Mouse (Mus musculus): Measurements from ENCODE around the gene Dedd2. TPM values are rescaled to one million over a fixed set of nuclear protein-coding genes. Genes with fewer than 3 reads are reported as not detected.

Dedd2 gene
- polyA plus RNA-seq, 1 experiment from 2014 or later = 5.7 TPM

GRCm38 (mm10) chr7:25151916-25152556, 68.4 kb downstream of the Dedd2 start:
- WGBS = 46% methylated on average over 10 of the region's 10 CpGs
- Histone ChIP-seq H3K4me3 (ENCODE audit: control insufficient read depth in 1 of 2, insufficient read depth in 1 of 2, low read depth in 1 of 2, low read length in 2 of 2) (no peak overlapping the region), H3K9ac (ENCODE audit: low read length) (no peak overlapping the region), H3K27ac (replicated peaks in 1 of 2; ENCODE audit: control insufficient read depth in 1 of 2, insufficient read depth in 1 of 2, low read depth in 2 of 2, low read length in 2 of 2) (no peak overlapping the region), H3K4me2 (ENCODE audit: low read length) (no peak overlapping the region), H3K36me3 (ENCODE audit: control insufficient read depth, insufficient read depth, low read length) (no peaks in the 10 kb centered on the region), H3K9me3 (ENCODE audit: control insufficient read depth, low read length) (no peaks in the 10 kb centered on the region), H3K4me1 (ENCODE audit: control insufficient read depth in 2 of 2, insufficient read depth in 2 of 2, low read length in 2 of 2) (peaks cover 0 to 4% of the 10 kb centered on the region in 2 experiments; a peak in 1 of 4 replicates), H3K27me3 (ENCODE audit: control insufficient read depth, insufficient read depth, low read length) (peaks cover 87% of the 10 kb centered on the region)
- no peak for ATAC-seq (ENCODE audit: insufficient number of reproducible peaks, insufficient read depth, low FRiP score, low read depth)

- no peak for ATAC-seq (ENCODE audit: insufficient number of reproducible peaks, insufficient read depth, low FRiP score, low read depth)
- H3K27ac ChIP-seq (replicated peaks in 1 of 2; ENCODE audit: control insufficient read depth in 1 of 2, insufficient read depth in 1 of 2, low read depth in 2 of 2, low read length in 2 of 2) = no peak overlapping the region
- H3K9ac ChIP-seq (ENCODE audit: low read length) = no peak overlapping the region
- H3K27me3 ChIP-seq (ENCODE audit: control insufficient read depth, insufficient read depth, low read length) = peaks cover 77% of the 10 kb centered on the region
- no peaks in the 10 kb centered on the region for H3K36me3 ChIP-seq (ENCODE audit: control insufficient read depth, insufficient read depth, low read length)
- 4% methylated on average over 7 of the region's 7 CpGs for WGBS
- H3K4me1 ChIP-seq (ENCODE audit: control insufficient read depth in 2 of 2, insufficient read depth in 2 of 2, low read length in 2 of 2) = peaks cover 0 to 2% of the 10 kb centered on the region in 2 experiments; a peak in 1 of 4 replicates
- no peak overlapping the region for H3K4me2 ChIP-seq (ENCODE audit: low read length)
- H3K9me3 ChIP-seq (ENCODE audit: control insufficient read depth, low read length) = no peaks in the 10 kb centered on the region
- H3K4me3 ChIP-seq (ENCODE audit: control insufficient read depth in 1 of 2, insufficient read depth in 1 of 2, low read depth in 1 of 2, low read length in 2 of 2) = no peak overlapping the region
Measured at GRCm38 (mm10) chr7:25151009-25151408, 69.4 kb downstream of the Dedd2 start.

- no peak overlapping the region for H3K9ac ChIP-seq (ENCODE audit: low read length)
- H3K27ac ChIP-seq (replicated peaks in 1 of 2; ENCODE audit: control insufficient read depth in 1 of 2, insufficient read depth in 1 of 2, low read depth in 2 of 2, low read length in 2 of 2) = no peak overlapping the region
- no peaks in the 10 kb centered on the region for H3K4me1 ChIP-seq (ENCODE audit: control insufficient read depth in 2 of 2, insufficient read depth in 2 of 2, low read length in 2 of 2)
- no peak overlapping the region for H3K4me2 ChIP-seq (ENCODE audit: low read length)
- H3K4me3 ChIP-seq (ENCODE audit: control insufficient read depth in 1 of 2, insufficient read depth in 1 of 2, low read depth in 1 of 2, low read length in 2 of 2) = no peak overlapping the region
- no peaks in the 10 kb centered on the region for H3K36me3 ChIP-seq (ENCODE audit: control insufficient read depth, insufficient read depth, low read length)
- no peaks in the 10 kb centered on the region for H3K9me3 ChIP-seq (ENCODE audit: control insufficient read depth, low read length)
- no peak for ATAC-seq (ENCODE audit: insufficient number of reproducible peaks, insufficient read depth, low FRiP score, low read depth)
- peaks cover 72% of the 10 kb centered on the region for H3K27me3 ChIP-seq (ENCODE audit: control insufficient read depth, insufficient read depth, low read length)
- WGBS = 2% methylated on average over 9 of the region's 18 CpGs
Measured at GRCm38 (mm10) chr7:25150151-25150663, 70.2 kb downstream of the Dedd2 start.

Small RNA genes within 50 kb of the gene (microRNA-seq; reads per million reads assigned to microRNA genes)
- gene Mir7048 = not detected

Other genes starting within 250 kb of the Dedd2 start
- 254 and 263 TPM in 2 replicates for gene Rabac1, start 247.9 kb downstream of the Dedd2 start, polyA plus RNA-seq (2014; fragmentation: Nextera tagmentation; extraction: Ambion mirVana)
- gene Atp1a3, start 214.7 kb downstream of the Dedd2 start, polyA plus RNA-seq (2014; fragmentation: Nextera tagmentation; extraction: Ambion mirVana) = 0.67 and 0.76 TPM in 2 replicates
- gene Grik5, start 148.3 kb downstream of the Dedd2 start, polyA plus RNA-seq (2014; fragmentation: Nextera tagmentation; extraction: Ambion mirVana) = 5.7 and 8.3 TPM in 2 replicates
- 14.5 and 14.8 TPM in 2 replicates for gene Zfp574, start 148.0 kb downstream of the Dedd2 start, polyA plus RNA-seq (2014; fragmentation: Nextera tagmentation; extraction: Ambion mirVana)
- 0.50 and 0.71 TPM in 2 replicates for gene Pou2f2, start 40.9 kb downstream of the Dedd2 start, polyA plus RNA-seq (2014; fragmentation: Nextera tagmentation; extraction: Ambion mirVana)
- gene Zfp526, start 810 bp upstream of the Dedd2 start, polyA plus RNA-seq (2014; fragmentation: Nextera tagmentation; extraction: Ambion mirVana) = 2.3 and 2.4 TPM in 2 replicates
- gene Gsk3a, start 17.2 kb upstream of the Dedd2 start, polyA plus RNA-seq (2014; fragmentation: Nextera tagmentation; extraction: Ambion mirVana) = 10.0 and 12.2 TPM in 2 replicates
- 14.4 and 17.4 TPM in 2 replicates for gene Erf, start 30.1 kb upstream of the Dedd2 start, polyA plus RNA-seq (2014; fragmentation: Nextera tagmentation; extraction: Ambion mirVana)
- gene Cic, start 47.1 kb upstream of the Dedd2 start, polyA plus RNA-seq (2014; fragmentation: Nextera tagmentation; extraction: Ambion mirVana) = 25.4 and 28.4 TPM in 2 replicates
- 130 and 142 TPM in 2 replicates for gene Pafah1b3, start 77.4 kb upstream of the Dedd2 start, polyA plus RNA-seq (2014; fragmentation: Nextera tagmentation; extraction: Ambion mirVana)
- gene Prr19, start 80.8 kb upstream of the Dedd2 start, polyA plus RNA-seq (2014; fragmentation: Nextera tagmentation; extraction: Ambion mirVana) = 0.16 TPM in 1 of 2 replicates, not detected in the other
- 0.30 TPM in 1 of 2 replicates, not detected in the other for gene Tmem145, start 85.5 kb upstream of the Dedd2 start, polyA plus RNA-seq (2014; fragmentation: Nextera tagmentation; extraction: Ambion mirVana)
- gene Megf8, start 96.5 kb upstream of the Dedd2 start, polyA plus RNA-seq (2014; fragmentation: Nextera tagmentation; extraction: Ambion mirVana) = 6.8 and 7.9 TPM in 2 replicates
- gene Cnfn, start 149.1 kb upstream of the Dedd2 start, polyA plus RNA-seq (2014; fragmentation: Nextera tagmentation; extraction: Ambion mirVana) = 0.31 TPM in 1 of 2 replicates, not detected in the other
- gene Lipe, start 178.1 kb upstream of the Dedd2 start, polyA plus RNA-seq (2014; fragmentation: Nextera tagmentation; extraction: Ambion mirVana) = 2.8 and 3.6 TPM in 2 replicates
- 0.28 and 0.36 TPM in 2 replicates for gene Cxcl17, start 192.3 kb upstream of the Dedd2 start, polyA plus RNA-seq (2014; fragmentation: Nextera tagmentation; extraction: Ambion mirVana)